Mouse (Mus musculus): Measurements from ENCODE around the gene Tacc2.

- TF ChIP-seq EP300 (optimal IDR thresholded peaks at IDR 0.05), result no peak
- TF ChIP-seq CTCF (IDR thresholded peaks at IDR 0.05; ENCODE audit: low read depth), result no peak
These were observed 139.8 kb downstream of the Tacc2 start for GRCm38 (mm10) chr7:130716989-130717388.

All from stomach, postnatal 0 days (tissue).